Mouse (Mus musculus) liver, embryonic 14.5 days (tissue): Measurements from ENCODE around the gene Sema4d. TPM values are rescaled to one million over a fixed set of nuclear protein-coding genes. Genes with fewer than 3 reads are reported as not detected.

ENCODE experiments used
- ATAC-seq: fragments of 200-750 bp; cut with Nextera tagmentation; 2 replicates; pipeline ENCODE4 v1.8.0; 2017; ENCODE audit warnings: moderate number of reproducible peaks, mild to moderate bottlenecking, moderate library complexity; ENCODE audit not compliant: insufficient read depth
- DNase-seq, 3 experiments: peaks; one replicate each; pipeline ENCODE4 v3.0.0-alpha.2; 2012 to 2013; ENCODE audit warnings: low read depth in 3 of 3, low spot score in 3 of 3
- H3K27ac ChIP-seq: fragments of 300-500 bp; sonication (generic); 2 replicates; pipeline ENCODE4 v1.5.1; 2014; ENCODE audit warnings: moderate library complexity, mild to moderate bottlenecking, control low read depth, inconsistent platforms
- H3K27me3 ChIP-seq: fragments of 300-500 bp; sonication (generic); 2 replicates; pipeline ENCODE4 v1.6.1; 2014; ENCODE audit warnings: mild to moderate bottlenecking, low read length, moderate library complexity; ENCODE audit not compliant: control insufficient read depth, insufficient read depth
- H3K36me3 ChIP-seq: fragments of 300-500 bp; sonication (generic); replicated peaks from 2 replicates; pipeline ENCODE4 v1.6.1; 2014; ENCODE audit warnings: low read depth; ENCODE audit not compliant: control insufficient read depth, insufficient read depth
- H3K4me1 ChIP-seq, 2 experiments: fragments of 200-500 bp in 1 of 2; fragments of 300-500 bp in 1 of 2; sonication (generic) in 1 of 2; replicated peaks; 2 replicates each; pipeline ENCODE4 v1.6.1; 2012 to 2014; ENCODE audit warnings: antibody characterized with exemption in 1 of 2, inconsistent platforms in 1 of 2, low read length in 1 of 2; ENCODE audit not compliant: control insufficient read depth in 2 of 2, insufficient read depth in 2 of 2
- H3K4me2 ChIP-seq: fragments of 300-500 bp; sonication (generic); 2 replicates; pipeline ENCODE4 v1.6.1; 2014; ENCODE audit warnings: low read depth, mild to moderate bottlenecking, control low read depth, moderate library complexity
- H3K4me3 ChIP-seq, 2 experiments: fragments of 200-500 bp in 1 of 2; fragments of 300-500 bp in 1 of 2; sonication (generic) in 1 of 2; 2 replicates each; pipeline ENCODE4 v1.5.1; 2012 to 2014; ENCODE audit warnings: low read depth in 2 of 2, low read length in 2 of 2, mild to moderate bottlenecking in 2 of 2, control low read depth in 1 of 2, inconsistent platforms in 1 of 2, moderate library complexity in 1 of 2; ENCODE audit not compliant: insufficient read depth in 1 of 2
- H3K9ac ChIP-seq: fragments of 300-500 bp; sonication (generic); replicated peaks from 2 replicates; pipeline ENCODE4 v1.6.1; 2014; ENCODE audit warnings: mild to moderate bottlenecking, control low read depth, moderate library complexity
- H3K9me3 ChIP-seq: fragments of 300-500 bp; sonication (generic); 2 replicates; pipeline ENCODE4 v1.6.1; 2016; ENCODE audit warnings: low read length, mixed read lengths; ENCODE audit not compliant: control insufficient read depth
- CTCF ChIP-seq: IDR thresholded peaks from 2 replicates; pipeline ENCODE4 v1.5.1; 2016; ENCODE audit warnings: antibody characterized with exemption, low read depth, control low read depth
- EP300 ChIP-seq: IDR thresholded peaks from 2 replicates; pipeline ENCODE4 v1.6.1; 2016; ENCODE audit warnings: antibody characterized with exemption, low read depth
- WGBS: fragments of 180-500 bp; shearing (Covaris S2); extraction: QIAGEN DNeasy Blood & Tissue Kit; methylation state at CpG from one replicate; pipeline ENCODE4 v1.1.7; 2014; ENCODE audit not compliant: insufficient replicate concordance; 5-methylcytosine and 5-hydroxymethylcytosine counted together
- polyA plus RNA-seq, 2 experiments: library from polyadenylated mRNA; depleted of rRNA in 1 of 2; stranded (reverse) in 1 of 2; unstranded in 1 of 2; fragments of >200 nt; fragmentation: Nextera tagmentation in 1 of 2; extraction: Ambion mirVana in 1 of 2; gene quantifications; 2 replicates each; pipeline versions ENCODE4 v1.2.1 to v1.2.3; 2012 to 2014

Gene Sema4d
- polyA plus RNA-seq, 2 experiments = 4.6 to 4.7 TPM

- H3K4me3 ChIP-seq = no peak overlapping the region
- H3K27me3 ChIP-seq = no peaks in the 10 kb centered on the region
- no peaks in the 10 kb centered on the region for H3K36me3 ChIP-seq
- no peak overlapping the region for H3K4me2 ChIP-seq
- WGBS = 67% methylated on average over 4 of the region's 4 CpGs
- no peak for TF ChIP-seq EP300
- TF ChIP-seq CTCF = no peak
- no peak for DNase-seq
- H3K9me3 ChIP-seq = no peaks in the 10 kb centered on the region
- ATAC-seq = no peak
- H3K9ac ChIP-seq = no peak overlapping the region
- H3K4me1 ChIP-seq = 0 out of 4 replicates have a peak, but pooled peaks cover 0 to 10% of the 10 kb centered on the region in 2 experiments
- H3K27ac ChIP-seq = no peak overlapping the region
These were observed 6.9 kb downstream of the Sema4d start for GRCm38 (mm10) chr13:51786616-51787015.

- no peak overlapping the region for H3K4me2 ChIP-seq
- no peak overlapping the region for H3K27ac ChIP-seq
- no peaks in the 10 kb centered on the region for H3K27me3 ChIP-seq
- TF ChIP-seq EP300 (no peak), CTCF (no peak)
- peaks cover 0 to 14% of the 10 kb centered on the region in 2 experiments; a peak in 2 of 4 replicates for H3K4me1 ChIP-seq
- H3K9ac ChIP-seq = no peak overlapping the region
- 42% methylated on average over 8 of the region's 8 CpGs for WGBS
- no peak for ATAC-seq
- H3K4me3 ChIP-seq = no peak overlapping the region
- no peaks in the 10 kb centered on the region for H3K9me3 ChIP-seq
- DNase-seq = no peak
- no peaks in the 10 kb centered on the region for H3K36me3 ChIP-seq
These were observed 9.1 kb downstream of the Sema4d start for GRCm38 (mm10) chr13:51784476-51784875.

- Histone ChIP-seq H3K4me2 (no peak overlapping the region), H3K27me3 (no peaks in the 10 kb centered on the region), H3K9ac (no peak overlapping the region), H3K9me3 (no peaks in the 10 kb centered on the region), H3K4me1 (peaks cover 0 to 14% of the 10 kb centered on the region in 2 experiments; a peak in 2 of 4 replicates), H3K4me3 (no peak overlapping the region), H3K27ac (no peak overlapping the region), H3K36me3 (no peaks in the 10 kb centered on the region)
- DNase-seq = no peak
- WGBS = 77% methylated on average over 6 of the region's 6 CpGs
- no peak for ATAC-seq
- TF ChIP-seq CTCF (no peak), EP300 (no peak)
These were observed 9.7 kb downstream of the Sema4d start for GRCm38 (mm10) chr13:51783857-51784256.

- Histone ChIP-seq H3K4me1 (peaks cover 15 to 35% of the 10 kb centered on the region in 2 experiments), H3K9ac (no peak overlapping the region), H3K4me3 (no peak overlapping the region), H3K27ac (no peak overlapping the region), H3K27me3 (no peaks in the 10 kb centered on the region), H3K9me3 (no peaks in the 10 kb centered on the region), H3K36me3 (no peaks in the 10 kb centered on the region), H3K4me2 (no peak overlapping the region)
- DNase-seq (no peak), ATAC-seq (no peak)
- WGBS = 62% methylated on average over 10 of the region's 10 CpGs
- TF ChIP-seq CTCF (no peak), EP300 (no peak)
These were observed 12.9 kb downstream of the Sema4d start for GRCm38 (mm10) chr13:51780509-51781155.

GRCm38 (mm10) chr13:51778983-51779962 lies 14.3 kb downstream of the Sema4d start:
- peaks cover 15 to 29% of the 10 kb centered on the region in 2 experiments for H3K4me1 ChIP-seq
- ATAC-seq = no peak
- WGBS = 68% methylated on average over 25 of the region's 25 CpGs
- DNase-seq = no peak
- no peaks in the 10 kb centered on the region for H3K36me3 ChIP-seq
- H3K27ac ChIP-seq = no peak overlapping the region
- no peak for TF ChIP-seq CTCF
- TF ChIP-seq EP300 = no peak
- no peak overlapping the region for H3K9ac ChIP-seq
- H3K27me3 ChIP-seq = no peaks in the 10 kb centered on the region
- H3K4me3 ChIP-seq = no peak overlapping the region
- H3K4me2 ChIP-seq = no peak overlapping the region
- H3K9me3 ChIP-seq = no peaks in the 10 kb centered on the region
